26 mouse cellular contexts compared by ENCODE assay signal in genomic region chr3:79737780-79738179, GRCm38 (mm10). TPM values are rescaled to one million over a fixed set of nuclear protein-coding genes. Genes with fewer than 3 reads are reported as not detected.
DNase-seq lines count a peak whose midpoint lies in the region; ATAC-seq and TF ChIP-seq lines count a peak whose summit lies in the region.
"Had no signal": no experiment of that assay in that cellular context is flagged by ENCODE, and none has a peak within 500 bp of the region (broad histone marks: within the 10 kb centered on the region; RNA-seq: fewer than 3 reads in every experiment).

TSS of gene Rxfp1 (minus strand) at chr3:79737880.

- no peak within 1 kb of the TSS for H3K9ac ChIP-seq in forebrain, postnatal 0 days
- H3K9ac ChIP-seq in heart, embryonic 14.5 days (ENCODE audit: low read length): peak within 1 kb of the TSS; percentile 56; the same call in 1 of the 2 replicates
- no peak within 1 kb of the TSS for H3K9ac ChIP-seq in heart, adult 2 months (ENCODE audit: low read depth, low read length)
- H3K9ac ChIP-seq: embryonic facial prominence, embryonic 12.5 days; forebrain, embryonic 12.5 days had no signal

- no peak for TF ChIP-seq CTCF in forebrain, postnatal 0 days (IDR thresholded peaks at IDR 0.05; ENCODE audit: low read depth)
- TF ChIP-seq CTCF in heart, adult 2 months (IDR thresholded peaks at IDR 0.05): no peak

- no peak for TF ChIP-seq POLR2A in heart, adult 2 months (IDR thresholded peaks at IDR 0.05; ENCODE audit: insufficient read depth, low read depth, low read length)

- no peak for ATAC-seq in forebrain, postnatal 0 days
- ATAC-seq in heart, embryonic 14.5 days (ENCODE audit: insufficient number of reproducible peaks, insufficient read depth, low FRiP score, low read depth): no peak
- ATAC-seq in CD4-positive, CD25-positive, alpha-beta regulatory T cell, adult 4 months: no peak
- ATAC-seq: hindbrain, postnatal 0 days; intestine, embryonic 16.5 days; midbrain, embryonic 16.5 days had no signal

- H3K36me3 ChIP-seq in forebrain, postnatal 0 days (ENCODE audit: insufficient read depth): no peaks in the 10 kb centered on the region
- no peaks in the 10 kb centered on the region for H3K36me3 ChIP-seq in forebrain, embryonic 10.5 days (replicated peaks)
- H3K36me3 ChIP-seq in heart, embryonic 14.5 days (ENCODE audit: control insufficient read depth, insufficient read depth, low read length): no peaks in the 10 kb centered on the region
- no peaks in the 10 kb centered on the region for H3K36me3 ChIP-seq in heart, adult 2 months (ENCODE audit: control insufficient read depth, insufficient read depth, low read length)
- H3K36me3 ChIP-seq: embryonic facial prominence, embryonic 12.5 days; forebrain, embryonic 12.5 days had no signal

- no peak within 1 kb of the TSS for H3K27ac ChIP-seq in forebrain, postnatal 0 days (ENCODE audit: low read depth, low read length)
- no peak within 1 kb of the TSS for H3K27ac ChIP-seq in forebrain, embryonic 10.5 days
- no peak within 1 kb of the TSS; a peak in 1 of 4 replicates for H3K27ac ChIP-seq in heart, embryonic 14.5 days (replicated peaks in 1 of 2; ENCODE audit: control insufficient read depth in 1 of 2, insufficient read depth in 1 of 2, low read depth in 2 of 2, low read length in 2 of 2)
- H3K27ac ChIP-seq in heart, adult 2 months: no peak within 1 kb of the TSS; the same call in 1 of the 2 replicates
- H3K27ac ChIP-seq: embryonic facial prominence, embryonic 12.5 days; forebrain, embryonic 12.5 days; hindbrain, postnatal 0 days; layer of hippocampus, adult 2 months; macrophage had no signal

- intact Hi-C loops in heart, adult 2 months (cut with DNase I): no loop called here
- intact Hi-C loops in left cerebral cortex, postnatal 36 days (cut with DNase I): no loop called here

- TF ChIP-seq EP300 in heart, adult 2 months (IDR thresholded peaks at IDR 0.05; ENCODE audit: insufficient read depth, low read depth, low read length): no peak

- H3K9me3 ChIP-seq in forebrain, postnatal 0 days (ENCODE audit: low read length): no peaks in the 10 kb centered on the region
- no peaks in the 10 kb centered on the region for H3K9me3 ChIP-seq in forebrain, embryonic 10.5 days
- no peaks in the 10 kb centered on the region for H3K9me3 ChIP-seq in heart, embryonic 14.5 days (ENCODE audit: control insufficient read depth, low read length)
- H3K9me3 ChIP-seq: embryonic facial prominence, embryonic 12.5 days; forebrain, embryonic 12.5 days had no signal

- 55% methylated on average over 4 of the region's 4 CpGs for whole genome bisulfite sequencing in forebrain, postnatal 0 days
- WGBS in forebrain, embryonic 10.5 days: 70% methylated on average over 4 of the region's 4 CpGs
- 29% methylated on average over 4 of the region's 4 CpGs for WGBS in heart, embryonic 14.5 days
- WGBS in heart, adult 2 months: 21% methylated on average over 4 of the region's 4 CpGs

- H3K79me2 ChIP-seq in heart, adult 2 months (replicated peaks; ENCODE audit: control insufficient read depth, insufficient read depth, low read length): no peaks in the 10 kb centered on the region

- H3K4me2 ChIP-seq in forebrain, postnatal 0 days (ENCODE audit: low read depth): no peak within 1 kb of the TSS
- H3K4me2 ChIP-seq in heart, embryonic 14.5 days (ENCODE audit: low read length): peak within 1 kb of the TSS; percentile 42
- H3K4me2 ChIP-seq: embryonic facial prominence, embryonic 12.5 days; forebrain, embryonic 12.5 days had no signal

- DNase-seq in forebrain, postnatal 0 days: peak; percentile 11
- no peak for DNase-seq in forebrain, embryonic 10.5 days (ENCODE audit: extremely low spot score, low spot score)
- no peak for DNase-seq in heart, adult 2 months
- DNase-seq in left cerebral cortex, adult 18-20 months (ENCODE audit: low spot score in 2 of 2): no peak
- no peak for DNase-seq in left cerebral cortex, adult 9 months (ENCODE audit: low spot score in 2 of 2)
- no peak for DNase-seq in left cerebral cortex, postnatal 36 days (ENCODE audit: low spot score in 2 of 2)
- DNase-seq: adrenal gland, postnatal 36 days; kidney, adult 9 months; kidney, postnatal 14 days; right cerebral cortex, adult 18-20 months; right cerebral cortex, postnatal 4 days; thymus, postnatal 25 days had no signal

- H3K4me1 ChIP-seq in forebrain, postnatal 0 days (ENCODE audit: insufficient read depth): no peaks in the 10 kb centered on the region
- no peaks in the 10 kb centered on the region for H3K4me1 ChIP-seq in forebrain, embryonic 10.5 days
- H3K4me1 ChIP-seq in heart, embryonic 14.5 days (ENCODE audit: control insufficient read depth in 2 of 2, insufficient read depth in 2 of 2, low read length in 2 of 2): peaks cover 2 to 5% of the 10 kb centered on the region in 2 experiments; a peak in 1 of 4 replicates
- H3K4me1 ChIP-seq in heart, adult 2 months (ENCODE audit: control insufficient read depth, insufficient read depth, low read length): no peaks in the 10 kb centered on the region
- H3K4me1 ChIP-seq: embryonic facial prominence, embryonic 12.5 days; forebrain, embryonic 12.5 days had no signal

- H3K27me3 ChIP-seq in forebrain, postnatal 0 days (ENCODE audit: insufficient read depth, low read length): no peaks in the 10 kb centered on the region
- H3K27me3 ChIP-seq in forebrain, embryonic 10.5 days (ENCODE audit: poor library complexity, severe bottlenecking): no peaks in the 10 kb centered on the region
- H3K27me3 ChIP-seq in heart, embryonic 14.5 days (ENCODE audit: control insufficient read depth, insufficient read depth, low read length): no peaks in the 10 kb centered on the region
- H3K27me3 ChIP-seq in heart, adult 2 months (ENCODE audit: control insufficient read depth, insufficient read depth, low read length): no peaks in the 10 kb centered on the region
- H3K27me3 ChIP-seq: embryonic facial prominence, embryonic 12.5 days; forebrain, embryonic 12.5 days had no signal

- H3K4me3 ChIP-seq in forebrain, postnatal 0 days (ENCODE audit: low read depth, low read length): no peak within 1 kb of the TSS
- H3K4me3 ChIP-seq in forebrain, embryonic 10.5 days: no peak within 1 kb of the TSS
- no peak within 1 kb of the TSS; a peak in 1 of 4 replicates for H3K4me3 ChIP-seq in heart, embryonic 14.5 days (ENCODE audit: control insufficient read depth in 1 of 2, insufficient read depth in 1 of 2, low read depth in 1 of 2, low read length in 2 of 2)
- H3K4me3 ChIP-seq in heart, adult 2 months: no peak within 1 kb of the TSS; the same call in 1 of the 2 replicates
- H3K4me3 ChIP-seq: embryonic facial prominence, embryonic 12.5 days; forebrain, embryonic 12.5 days; layer of hippocampus, adult 2 months had no signal

RNA-seq across cellular contexts. Expression of gene Rxfp1, which starts in this region (rescaled TPM):
- 1.8 and 3.5 TPM in 2 replicates for total RNA-seq in forebrain, postnatal 0 days (2014; rRNA removed)
- polyA plus RNA-seq in forebrain, postnatal 0 days (2015; fragmentation: Nextera tagmentation; extraction: Ambion mirVana): 0.44 and 0.58 TPM in 2 replicates
- polyA plus RNA-seq in forebrain, embryonic 10.5 days (2016; fragmentation: Nextera tagmentation; extraction: Ambion mirVana): not detected in 2 replicates
- 9.6 and 11.3 TPM in 2 replicates for polyA plus RNA-seq in heart, embryonic 14.5 days (2014; fragmentation: Nextera tagmentation; extraction: Ambion mirVana)
- 1 to 10 TPM; 1.2 to 1.3 TPM for total RNA-seq in heart, adult 2 months (2021)
- polyA plus RNA-seq in heart, adult 2 months (2012; rRNA removed): 2.6 and 5.1 TPM in 2 replicates
- 10 to 100 TPM; 12.0 to 16.8 TPM for total RNA-seq in left cerebral cortex, adult 18-20 months (2021)
- total RNA-seq in left cerebral cortex, postnatal 36 days (2021): 10 to 100 TPM; 14.6 to 18.2 TPM
- not detected for polyA plus RNA-seq in CD4-positive, CD25-positive, alpha-beta regulatory T cell, adult 4 months (2017; shearing (Covaris generic))
- total RNA-seq: adrenal gland, adult 18-20 months; liver, adult 2 months had no signal
- polyA plus RNA-seq: forebrain, embryonic 12.5 days; hindbrain, embryonic 11.5 days; liver, adult 2 months; liver, embryonic 16.5 days; macrophage; stomach, embryonic 14.5 days had no signal
